Mouse (Mus musculus) hindbrain, embryonic 16.5 days (tissue): Measurements from ENCODE around the gene Eef1akmt2. TPM values are rescaled to one million over a fixed set of nuclear protein-coding genes. Genes with fewer than 3 reads are reported as not detected.

ENCODE experiments used
- ATAC-seq: fragments of 200-750 bp; cut with Nextera tagmentation; 2 replicates; pipeline ENCODE4 v1.8.0; 2017; ENCODE audit warnings: moderate TSS enrichment, moderate library complexity
- H3K27ac ChIP-seq: fragments of 300-500 bp; sonication (generic); 2 replicates; pipeline ENCODE4 v1.5.1; 2014; ENCODE audit warnings: low read depth, mild to moderate bottlenecking, control low read depth, low read length, moderate library complexity
- H3K27me3 ChIP-seq: fragments of 300-500 bp; sonication (generic); replicated peaks from 2 replicates; pipeline ENCODE4 v1.6.1; 2014; ENCODE audit warnings: low read length; ENCODE audit not compliant: control insufficient read depth, insufficient read depth
- H3K36me3 ChIP-seq: fragments of 300-500 bp; sonication (generic); 2 replicates; pipeline ENCODE4 v1.6.1; 2014; ENCODE audit warnings: mild to moderate bottlenecking, low read length, moderate library complexity, mixed read lengths; ENCODE audit not compliant: control insufficient read depth, insufficient read depth
- H3K4me1 ChIP-seq: fragments of 300-500 bp; sonication (generic); 2 replicates; pipeline ENCODE4 v1.6.1; 2014; ENCODE audit warnings: low read depth, low read length; ENCODE audit not compliant: control insufficient read depth, insufficient read depth
- H3K4me2 ChIP-seq: fragments of 300-500 bp; sonication (generic); 2 replicates; pipeline ENCODE4 v1.6.1; 2014; ENCODE audit warnings: mild to moderate bottlenecking, low read length, control low read depth, moderate library complexity
- H3K4me3 ChIP-seq: fragments of 300-500 bp; sonication (generic); 2 replicates; pipeline ENCODE4 v1.5.1; 2014; ENCODE audit warnings: mild to moderate bottlenecking, low read length, control low read depth, moderate library complexity
- H3K9ac ChIP-seq: fragments of 300-500 bp; sonication (generic); 2 replicates; pipeline ENCODE4 v1.6.1; 2014; ENCODE audit warnings: low read depth, mild to moderate bottlenecking, control low read depth, low read length, moderate library complexity
- H3K9me3 ChIP-seq: fragments of 300-500 bp; sonication (generic); 2 replicates; pipeline ENCODE4 v1.6.1; 2014; ENCODE audit warnings: mild to moderate bottlenecking, low read length, moderate library complexity; ENCODE audit not compliant: control insufficient read depth
- WGBS: fragments of 180-500 bp; shearing (Covaris S2); extraction: QIAGEN DNeasy Blood & Tissue Kit; methylation state at CpG from one replicate; pipeline ENCODE4 v1.1.7; 2014; 5-methylcytosine and 5-hydroxymethylcytosine counted together
- polyA plus RNA-seq: library from polyadenylated mRNA; unstranded; fragments of >200 nt; fragmentation: Nextera tagmentation; extraction: Ambion mirVana; gene quantifications from 2 replicates; pipeline ENCODE4 v1.2.1, GENCODE M21; 2015

Gene Eef1akmt2
- polyA plus RNA-seq, 1 experiment from 2014 or later = 87.6 TPM

GRCm38 (mm10) chr7:132875391-132876086, 23.1 kb upstream of the Eef1akmt2 start:
- Histone ChIP-seq H3K9me3 (no peaks in the 10 kb centered on the region), H3K27ac (no peak overlapping the region), H3K4me1 (no peaks in the 10 kb centered on the region), H3K4me2 (no peak overlapping the region), H3K27me3 (no peaks in the 10 kb centered on the region), H3K36me3 (peaks cover 40% of the 10 kb centered on the region), H3K4me3 (no peak overlapping the region), H3K9ac (no peak overlapping the region)
- no peak for ATAC-seq
- 86% methylated on average over 2 of the region's 2 CpGs for WGBS

GRCm38 (mm10) chr7:132873043-132873442, 20.6 kb upstream of the Eef1akmt2 start:
- Histone ChIP-seq H3K4me1 (no peaks in the 10 kb centered on the region), H3K36me3 (peaks cover 41% of the 10 kb centered on the region), H3K9ac (no peak overlapping the region), H3K4me2 (no peak overlapping the region), H3K4me3 (no peak overlapping the region), H3K9me3 (no peaks in the 10 kb centered on the region), H3K27ac (no peak overlapping the region), H3K27me3 (no peaks in the 10 kb centered on the region)
- no peak for ATAC-seq
- WGBS = 97% methylated on average over 2 of the region's 2 CpGs

GRCm38 (mm10) chr7:132866316-132866715, 13.8 kb upstream of the Eef1akmt2 start:
- H3K36me3 ChIP-seq = peaks cover 14% of the 10 kb centered on the region
- no peak for ATAC-seq
- H3K27ac ChIP-seq = no peak overlapping the region
- no peaks in the 10 kb centered on the region for H3K9me3 ChIP-seq
- H3K27me3 ChIP-seq = no peaks in the 10 kb centered on the region
- H3K4me3 ChIP-seq = no peak overlapping the region
- WGBS = 96% methylated on average over 9 of the region's 9 CpGs
- H3K4me1 ChIP-seq = peaks cover 2% of the 10 kb centered on the region
- H3K4me2 ChIP-seq = no peak overlapping the region
- no peak overlapping the region for H3K9ac ChIP-seq

GRCm38 (mm10) chr7:132859042-132859958, 6.8 kb upstream of the Eef1akmt2 start, which contains the start of gene Abraxas2:
TSS of gene Abraxas2 (plus strand) at chr7:132859225.
- peak within 1 kb of the TSS; percentile 66 for H3K4me2 ChIP-seq
- ATAC-seq = peak; percentile 96
- peaks cover 17% of the 10 kb centered on the region for H3K4me1 ChIP-seq
- H3K27ac ChIP-seq = peak within 1 kb of the TSS; percentile 64
- no peaks in the 10 kb centered on the region for H3K27me3 ChIP-seq
- peak within 1 kb of the TSS; percentile 54 for H3K4me3 ChIP-seq
- no peaks in the 10 kb centered on the region for H3K36me3 ChIP-seq
- H3K9me3 ChIP-seq = no peaks in the 10 kb centered on the region
- peak within 1 kb of the TSS; percentile 73 for H3K9ac ChIP-seq
- under 1% methylated on average over 50 of the region's 53 CpGs for WGBS

GRCm38 (mm10) chr7:132858043-132858608, 5.7 kb upstream of the Eef1akmt2 start:
- Histone ChIP-seq H3K9me3 (no peaks in the 10 kb centered on the region), H3K4me2 (no peak overlapping the region), H3K4me1 (peaks cover 17% of the 10 kb centered on the region), H3K36me3 (no peaks in the 10 kb centered on the region), H3K27ac (no peak overlapping the region), H3K4me3 (no peak overlapping the region), H3K27me3 (no peaks in the 10 kb centered on the region), H3K9ac (no peak overlapping the region)
- 74% methylated on average over 5 of the region's 5 CpGs for WGBS
- no peak for ATAC-seq

- Histone ChIP-seq H3K27ac (no peak overlapping the region), H3K36me3 (no peaks in the 10 kb centered on the region), H3K9ac (no peak overlapping the region), H3K4me1 (peaks cover 19% of the 10 kb centered on the region), H3K4me3 (no peak overlapping the region), H3K27me3 (no peaks in the 10 kb centered on the region), H3K9me3 (no peaks in the 10 kb centered on the region), H3K4me2 (no peak overlapping the region)
- ATAC-seq = no peak
- WGBS = 72% methylated on average over 1 of the region's 1 CpGs
Measured at GRCm38 (mm10) chr7:132856083-132856482, 3.6 kb upstream of the Eef1akmt2 start.

- Histone ChIP-seq H3K4me1 (peaks cover 10% of the 10 kb centered on the region), H3K27ac (no peak overlapping the region), H3K36me3 (0 out of 2 replicates have a peak, but pooled peaks cover 5% of the 10 kb centered on the region), H3K27me3 (no peaks in the 10 kb centered on the region), H3K4me3 (no peak overlapping the region), H3K4me2 (no peak overlapping the region), H3K9ac (no peak overlapping the region), H3K9me3 (no peaks in the 10 kb centered on the region)
- WGBS = 63% methylated on average over 4 of the region's 4 CpGs
- peak; percentile 62 for ATAC-seq
Measured at GRCm38 (mm10) chr7:132853946-132854345, 1.5 kb upstream of the Eef1akmt2 start.

GRCm38 (mm10) chr7:132853361-132853760, 888 bp upstream of the Eef1akmt2 start:
- Histone ChIP-seq H3K27ac (peak overlapping the region; percentile 54; the same call in 1 of the 2 replicates), H3K4me3 (no peak overlapping the region), H3K36me3 (0 out of 2 replicates have a peak, but pooled peaks cover 5% of the 10 kb centered on the region), H3K27me3 (no peaks in the 10 kb centered on the region), H3K9me3 (no peaks in the 10 kb centered on the region), H3K4me1 (peaks cover 8% of the 10 kb centered on the region), H3K4me2 (no peak overlapping the region), H3K9ac (no peak overlapping the region)
- WGBS = 83% methylated on average over 6 of the region's 6 CpGs
- no peak for ATAC-seq

GRCm38 (mm10) chr7:132843152-132843551, 9.3 kb downstream of the Eef1akmt2 start:
- 94% methylated on average over 3 of the region's 3 CpGs for WGBS
- no peaks in the 10 kb centered on the region for H3K9me3 ChIP-seq
- no peak overlapping the region for H3K4me3 ChIP-seq
- H3K4me1 ChIP-seq = no peaks in the 10 kb centered on the region
- no peak for ATAC-seq
- no peak overlapping the region for H3K9ac ChIP-seq
- no peaks in the 10 kb centered on the region for H3K27me3 ChIP-seq
- no peak overlapping the region for H3K4me2 ChIP-seq
- H3K27ac ChIP-seq = no peak overlapping the region
- H3K36me3 ChIP-seq = peaks cover 9% of the 10 kb centered on the region
